Mouse (Mus musculus) liver, postnatal 0 days (tissue): ENCODE data around the gene Epb41. TPM values are rescaled to one million over a fixed set of nuclear protein-coding genes. Genes with fewer than 3 reads are reported as not detected.

Source experiments
- ATAC-seq: fragments of 200-750 bp; cut with Nextera tagmentation; 2 replicates; pipeline ENCODE4 v1.8.0; 2017; ENCODE audit warnings: mild to moderate bottlenecking, moderate library complexity
- DNase-seq: peaks from one replicate; pipeline ENCODE4 v3.0.0-alpha.2; 2016
- H3K27ac ChIP-seq: fragments of 300-500 bp; sonication (generic); 2 replicates; pipeline ENCODE4 v1.5.1; 2014; ENCODE audit warnings: antibody characterized with exemption, moderate library complexity, mild to moderate bottlenecking, low read depth
- H3K27me3 ChIP-seq: fragments of 300-500 bp; sonication (generic); 2 replicates; pipeline ENCODE4 v1.6.1; 2014; ENCODE audit warnings: low read length, control low read depth, mixed read lengths; ENCODE audit not compliant: insufficient read depth
- H3K36me3 ChIP-seq: fragments of 300-500 bp; sonication (generic); replicated peaks from 2 replicates; pipeline ENCODE4 v1.6.1; 2014; ENCODE audit warnings: mild to moderate bottlenecking, control low read depth, low read length, moderate library complexity, mixed read lengths; ENCODE audit not compliant: insufficient read depth
- H3K4me1 ChIP-seq: fragments of 300-500 bp; sonication (generic); 2 replicates; pipeline ENCODE4 v1.6.1; 2014; ENCODE audit warnings: antibody characterized with exemption, mild to moderate bottlenecking, control low read depth; ENCODE audit not compliant: insufficient read depth
- H3K4me2 ChIP-seq: fragments of 300-500 bp; sonication (generic); 2 replicates; pipeline ENCODE4 v1.6.1; 2014; ENCODE audit warnings: low read depth, mild to moderate bottlenecking, low read length, moderate library complexity, mixed read lengths
- H3K4me3 ChIP-seq: fragments of 300-500 bp; sonication (generic); 2 replicates; pipeline ENCODE4 v1.5.1; 2014; ENCODE audit warnings: low read depth, low read length
- H3K9ac ChIP-seq: fragments of 300-500 bp; sonication (generic); replicated peaks from 2 replicates; pipeline ENCODE4 v1.6.1; 2014; ENCODE audit warnings: mild to moderate bottlenecking, moderate library complexity
- H3K9me3 ChIP-seq: fragments of 300-500 bp; sonication (generic); 2 replicates; pipeline ENCODE4 v1.6.1; 2016; ENCODE audit warnings: mild to moderate bottlenecking, control low read depth, low read length, mixed read lengths
- CTCF ChIP-seq: sonication (generic); IDR thresholded peaks from 2 replicates; pipeline ENCODE4 v1.5.1; 2016; ENCODE audit warnings: antibody characterized with exemption, low read depth
- EP300 ChIP-seq: IDR thresholded peaks from 2 replicates; pipeline ENCODE4 v1.6.1; 2016; ENCODE audit warnings: antibody characterized with exemption, low read depth, mild to moderate bottlenecking
- WGBS: fragments of 180-500 bp; shearing (Covaris S2); extraction: QIAGEN DNeasy Blood & Tissue Kit; methylation state at CpG from one replicate; pipeline ENCODE4 v1.1.7; 2014; ENCODE audit not compliant: insufficient replicate concordance; 5-methylcytosine and 5-hydroxymethylcytosine counted together
- polyA plus RNA-seq: library from polyadenylated mRNA; unstranded; fragments of >200 nt; fragmentation: Nextera tagmentation; extraction: Ambion mirVana; gene quantifications from 2 replicates; pipeline ENCODE4 v1.2.1, GENCODE M21; 2015

Epb41 gene
- polyA plus RNA-seq, 1 experiment from 2014 or later = 75.1 TPM

- 69% methylated on average over 6 of the region's 6 CpGs for WGBS
- Histone ChIP-seq H3K9me3 (no peaks in the 10 kb centered on the region), H3K27ac (peak overlapping the region; percentile 74; the same call in 1 of the 2 replicates), H3K27me3 (no peaks in the 10 kb centered on the region), H3K4me2 (peak overlapping the region; percentile 14), H3K4me1 (peaks cover 23% of the 10 kb centered on the region), H3K36me3 (peaks cover 15% of the 10 kb centered on the region), H3K9ac (no peak overlapping the region), H3K4me3 (no peak overlapping the region)
- TF ChIP-seq EP300 = no peak
- no peak for TF ChIP-seq CTCF
- ATAC-seq (peak; percentile 34; the same call in 1 of the 2 replicates), DNase-seq (no peak)
These were observed 33.4 kb downstream of the Epb41 start for GRCm38 (mm10) chr4:132041471-132042332.

GRCm38 (mm10) chr4:132039975-132040645 is 35.0 kb downstream of the Epb41 start:
- WGBS = 25% methylated on average over 8 of the region's 8 CpGs
- DNase-seq = no peak
- no peaks in the 10 kb centered on the region for H3K9me3 ChIP-seq
- peak; percentile 82 for ATAC-seq
- peak overlapping the region; percentile 74 for H3K27ac ChIP-seq
- H3K4me1 ChIP-seq = peaks cover 26% of the 10 kb centered on the region
- TF ChIP-seq EP300 (peak; percentile 87), CTCF (no peak)
- no peaks in the 10 kb centered on the region for H3K27me3 ChIP-seq
- H3K9ac ChIP-seq = no peak overlapping the region
- peaks cover 17% of the 10 kb centered on the region for H3K36me3 ChIP-seq
- H3K4me3 ChIP-seq = no peak overlapping the region
- peak overlapping the region; percentile 48 for H3K4me2 ChIP-seq

- Histone ChIP-seq H3K27me3 (no peaks in the 10 kb centered on the region), H3K27ac (peak overlapping the region; percentile 74), H3K4me1 (peaks cover 26% of the 10 kb centered on the region), H3K4me2 (peak overlapping the region; percentile 48), H3K36me3 (peaks cover 17% of the 10 kb centered on the region), H3K9me3 (no peaks in the 10 kb centered on the region), H3K4me3 (no peak overlapping the region), H3K9ac (no peak overlapping the region)
- DNase-seq = no peak
- ATAC-seq = peak; percentile 16; the same call in 1 of the 2 replicates
- TF ChIP-seq CTCF = no peak
- no peak for TF ChIP-seq EP300
- 80% methylated on average over 2 of the region's 2 CpGs for WGBS
These were observed 35.6 kb downstream of the Epb41 start for GRCm38 (mm10) chr4:132039521-132039920.

- peaks cover 17% of the 10 kb centered on the region for H3K36me3 ChIP-seq
- peaks cover 26% of the 10 kb centered on the region for H3K4me1 ChIP-seq
- no peak for DNase-seq
- H3K27me3 ChIP-seq = no peaks in the 10 kb centered on the region
- no peak overlapping the region for H3K4me2 ChIP-seq
- H3K27ac ChIP-seq = peak overlapping the region; percentile 74; the same call in 1 of the 2 replicates
- no peaks in the 10 kb centered on the region for H3K9me3 ChIP-seq
- H3K4me3 ChIP-seq = no peak overlapping the region
- WGBS = 60% methylated on average over 2 of the region's 2 CpGs
- ATAC-seq = peak; percentile 27; the same call in 1 of the 2 replicates
- TF ChIP-seq EP300 (peak; percentile 76), CTCF (no peak)
- no peak overlapping the region for H3K9ac ChIP-seq
These were observed 36.3 kb downstream of the Epb41 start for GRCm38 (mm10) chr4:132038809-132039208.

GRCm38 (mm10) chr4:132037991-132038390 is 37.1 kb downstream of the Epb41 start:
- no peaks in the 10 kb centered on the region for H3K9me3 ChIP-seq
- no peak overlapping the region for H3K9ac ChIP-seq
- no peak overlapping the region for H3K4me2 ChIP-seq
- no peak overlapping the region for H3K27ac ChIP-seq
- peaks cover 23% of the 10 kb centered on the region for H3K36me3 ChIP-seq
- DNase-seq (no peak), ATAC-seq (no peak)
- no peak for TF ChIP-seq CTCF
- TF ChIP-seq EP300 = no peak
- 79% methylated on average over 7 of the region's 7 CpGs for WGBS
- H3K4me3 ChIP-seq = no peak overlapping the region
- H3K4me1 ChIP-seq = peaks cover 26% of the 10 kb centered on the region
- no peaks in the 10 kb centered on the region for H3K27me3 ChIP-seq

GRCm38 (mm10) chr4:132037137-132037536 is 38.0 kb downstream of the Epb41 start:
- Histone ChIP-seq H3K9ac (no peak overlapping the region), H3K27ac (no peak overlapping the region), H3K4me2 (no peak overlapping the region), H3K36me3 (peaks cover 23% of the 10 kb centered on the region), H3K27me3 (no peaks in the 10 kb centered on the region), H3K4me1 (peaks cover 26% of the 10 kb centered on the region), H3K9me3 (no peaks in the 10 kb centered on the region), H3K4me3 (no peak overlapping the region)
- DNase-seq (no peak), ATAC-seq (no peak)
- 80% methylated on average over 5 of the region's 5 CpGs for WGBS
- TF ChIP-seq EP300 = no peak
- no peak for TF ChIP-seq CTCF
